Mouse (Mus musculus): Measurements from ENCODE around the gene Chd6. TPM values are rescaled to one million over a fixed set of nuclear protein-coding genes. Genes with fewer than 3 reads are reported as not detected.

The Chd6 gene
- polyA plus RNA-seq, 1 experiment from 2014 or later: 28.5 TPM

DNA sequence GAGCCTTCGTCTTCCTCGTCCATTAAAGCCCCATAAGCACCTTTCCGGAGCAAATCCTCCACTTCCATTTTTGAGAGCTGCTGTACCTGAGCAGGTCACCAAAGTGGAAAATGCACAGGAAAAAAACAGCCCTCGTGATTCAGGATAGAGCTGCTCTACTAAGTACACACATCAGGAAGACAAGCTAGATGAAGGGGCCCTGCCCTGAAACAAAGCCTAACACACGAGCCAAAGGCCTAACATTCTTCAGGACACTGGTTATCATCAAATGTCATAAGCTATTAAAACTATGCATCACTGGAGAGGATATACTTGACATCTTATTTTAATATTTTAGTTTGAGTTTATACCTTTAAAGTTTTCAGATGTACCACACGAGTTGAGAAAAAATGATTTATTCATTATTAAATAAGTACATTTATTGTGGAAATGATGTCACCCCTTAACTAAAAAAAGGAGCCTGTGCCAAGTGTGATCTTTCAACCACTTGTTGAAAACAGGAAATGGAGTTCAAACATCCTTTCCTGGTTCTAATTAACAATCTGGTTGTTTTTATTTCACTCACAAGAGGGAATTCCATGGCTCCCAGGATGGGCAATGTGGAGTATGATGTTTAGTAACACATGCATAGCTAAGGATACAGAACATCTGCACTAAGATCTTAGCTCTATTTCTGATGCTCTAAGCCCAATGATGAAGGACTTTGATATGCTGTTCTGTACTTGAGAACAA is 118.4 kb downstream of the Chd6 start:
- Histone ChIP-seq H3K9me3 (ENCODE audit: control insufficient read depth, low read length) (no peaks in the 10 kb centered on the region), H3K4me2 (ENCODE audit: low read length) (no peak overlapping the region), H3K27me3 (replicated peaks; ENCODE audit: control insufficient read depth, insufficient read depth, low read length) (no peaks in the 10 kb centered on the region), H3K9ac (ENCODE audit: low read length) (no peak overlapping the region), H3K4me3 (ENCODE audit: low read depth, low read length) (no peak overlapping the region), H3K27ac (ENCODE audit: low read depth) (peak overlapping the region; percentile 62; the same call in 1 of the 2 replicates), H3K4me1 (replicated peaks; ENCODE audit: control insufficient read depth, insufficient read depth, low read length) (peaks cover 8% of the 10 kb centered on the region; the same call in 1 of the 2 replicates), H3K36me3 (ENCODE audit: control insufficient read depth, insufficient read depth, low read length) (peaks cover 55% of the 10 kb centered on the region)
- DNase-seq (ENCODE audit: low spot score): no peak
- ATAC-seq (replicated peaks; ENCODE audit: low FRiP score, low TSS enrichment, low read depth): peak; percentile 55; the same call in 1 of the 2 replicates
- 48% methylated on average over 6 of the region's 6 CpGs for WGBS

DNA sequence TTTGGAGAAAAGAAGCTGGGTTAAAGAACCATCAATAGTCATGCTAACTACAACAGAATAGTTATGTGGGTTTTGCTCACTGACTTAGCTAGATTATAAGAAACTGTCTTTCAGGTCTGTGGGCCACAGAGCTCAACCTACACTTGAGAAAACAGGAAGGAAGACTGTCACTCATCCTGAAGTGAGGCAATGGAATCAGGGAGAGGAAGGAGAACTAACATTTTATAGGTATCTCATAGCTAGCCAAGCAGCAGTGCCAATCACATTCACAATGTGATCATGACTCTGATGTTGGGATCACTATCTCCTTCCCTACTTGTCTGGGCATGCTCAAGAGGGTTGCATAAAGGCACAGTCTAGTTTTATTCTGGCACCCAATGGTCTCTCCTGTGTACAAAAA is 121.4 kb downstream of the Chd6 start:
- Histone ChIP-seq H3K27ac (ENCODE audit: low read depth) (no peak overlapping the region), H3K4me3 (ENCODE audit: low read depth, low read length) (no peak overlapping the region), H3K9ac (ENCODE audit: low read length) (no peak overlapping the region), H3K27me3 (replicated peaks; ENCODE audit: control insufficient read depth, insufficient read depth, low read length) (no peaks in the 10 kb centered on the region), H3K4me1 (replicated peaks; ENCODE audit: control insufficient read depth, insufficient read depth, low read length) (peaks cover 8% of the 10 kb centered on the region; the same call in 1 of the 2 replicates), H3K36me3 (ENCODE audit: control insufficient read depth, insufficient read depth, low read length) (peaks cover 77% of the 10 kb centered on the region), H3K4me2 (ENCODE audit: low read length) (no peak overlapping the region), H3K9me3 (ENCODE audit: control insufficient read depth, low read length) (no peaks in the 10 kb centered on the region)
- ATAC-seq (replicated peaks; ENCODE audit: low FRiP score, low TSS enrichment, low read depth) (no peak), DNase-seq (ENCODE audit: low spot score) (no peak)

DNA sequence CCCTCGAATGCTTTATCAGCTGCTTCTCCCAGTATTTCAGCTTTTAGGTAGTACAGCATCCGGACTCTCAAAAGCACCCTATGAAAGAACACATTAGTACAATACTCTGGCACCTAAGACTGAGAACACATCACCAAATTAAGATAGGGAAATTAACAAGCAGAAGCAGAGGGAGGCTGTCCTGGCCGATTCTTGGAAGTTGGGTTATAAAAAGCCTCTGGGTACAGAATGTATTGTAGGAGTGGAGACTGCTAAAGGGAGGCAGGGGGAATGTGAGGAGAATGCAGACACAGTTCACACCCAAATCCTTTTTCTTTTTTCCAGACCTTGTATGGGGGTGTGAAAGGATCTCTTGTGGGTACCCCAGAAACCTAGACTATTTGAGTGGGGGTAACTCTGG is 126.2 kb downstream of the Chd6 start:
- Histone ChIP-seq H3K36me3 (ENCODE audit: control insufficient read depth, insufficient read depth, low read length) (peaks cover 85% of the 10 kb centered on the region), H3K9me3 (ENCODE audit: control insufficient read depth, low read length) (no peaks in the 10 kb centered on the region), H3K4me3 (ENCODE audit: low read depth, low read length) (no peak overlapping the region), H3K4me2 (ENCODE audit: low read length) (no peak overlapping the region), H3K4me1 (replicated peaks; ENCODE audit: control insufficient read depth, insufficient read depth, low read length) (no peaks in the 10 kb centered on the region), H3K9ac (ENCODE audit: low read length) (no peak overlapping the region), H3K27ac (ENCODE audit: low read depth) (no peak overlapping the region), H3K27me3 (replicated peaks; ENCODE audit: control insufficient read depth, insufficient read depth, low read length) (no peaks in the 10 kb centered on the region)
- DNase-seq (ENCODE audit: low spot score) (no peak), ATAC-seq (replicated peaks; ENCODE audit: low FRiP score, low TSS enrichment, low read depth) (no peak)
- WGBS: 90% methylated on average over 3 of the region's 3 CpGs

- H3K4me2 ChIP-seq (ENCODE audit: low read length): no peak overlapping the region
- ATAC-seq (replicated peaks; ENCODE audit: low FRiP score, low TSS enrichment, low read depth): no peak
- WGBS: 94% methylated on average over 6 of the region's 6 CpGs
- no peaks in the 10 kb centered on the region for H3K9me3 ChIP-seq (ENCODE audit: control insufficient read depth, low read length)
- H3K4me3 ChIP-seq (ENCODE audit: low read depth, low read length): no peak overlapping the region
- peaks cover 85% of the 10 kb centered on the region for H3K36me3 ChIP-seq (ENCODE audit: control insufficient read depth, insufficient read depth, low read length)
- no peak for DNase-seq (ENCODE audit: low spot score)
- H3K27ac ChIP-seq (ENCODE audit: low read depth): no peak overlapping the region
- H3K27me3 ChIP-seq (replicated peaks; ENCODE audit: control insufficient read depth, insufficient read depth, low read length): no peaks in the 10 kb centered on the region
- no peak overlapping the region for H3K9ac ChIP-seq (ENCODE audit: low read length)
- no peaks in the 10 kb centered on the region for H3K4me1 ChIP-seq (replicated peaks; ENCODE audit: control insufficient read depth, insufficient read depth, low read length)
These were observed 127.1 kb downstream of the Chd6 start for GRCm38 (mm10) chr2:160981791-160982190.

DNA sequence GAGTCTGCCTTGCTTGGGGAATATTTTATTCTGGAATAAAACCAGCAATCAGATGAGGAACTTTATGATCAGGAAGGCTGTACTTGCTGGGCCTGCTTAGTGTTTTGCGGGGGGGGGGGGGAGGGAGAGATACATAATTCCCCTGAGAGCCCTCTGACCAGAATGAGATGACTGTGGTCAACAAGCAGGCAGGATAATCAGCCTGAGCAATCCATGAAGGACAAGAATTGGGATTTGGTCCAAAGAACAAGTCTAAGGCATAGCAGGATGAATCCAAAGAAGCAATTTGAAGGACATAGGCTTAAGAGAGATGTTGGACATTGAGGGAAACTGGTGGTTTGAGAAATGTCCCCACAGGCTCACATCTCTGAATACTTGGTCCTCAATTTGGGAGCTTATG is 130.2 kb downstream of the Chd6 start:
- ATAC-seq (replicated peaks; ENCODE audit: low FRiP score, low TSS enrichment, low read depth): no peak

GRCm38 (mm10) chr2:160977248-160977647 is 131.6 kb downstream of the Chd6 start:
- DNase-seq (ENCODE audit: low spot score) (no peak), ATAC-seq (replicated peaks; ENCODE audit: low FRiP score, low TSS enrichment, low read depth) (no peak)
- H3K4me2 ChIP-seq (ENCODE audit: low read length): no peak overlapping the region
- H3K9ac ChIP-seq (ENCODE audit: low read length): no peak overlapping the region
- no peaks in the 10 kb centered on the region for H3K27me3 ChIP-seq (replicated peaks; ENCODE audit: control insufficient read depth, insufficient read depth, low read length)
- no peak overlapping the region for H3K4me3 ChIP-seq (ENCODE audit: low read depth, low read length)
- H3K27ac ChIP-seq (ENCODE audit: low read depth): no peak overlapping the region
- H3K36me3 ChIP-seq (ENCODE audit: control insufficient read depth, insufficient read depth, low read length): peaks cover 90% of the 10 kb centered on the region
- 57% methylated on average over 1 of the region's 1 CpGs for WGBS
- H3K4me1 ChIP-seq (replicated peaks; ENCODE audit: control insufficient read depth, insufficient read depth, low read length): no peaks in the 10 kb centered on the region
- no peaks in the 10 kb centered on the region for H3K9me3 ChIP-seq (ENCODE audit: control insufficient read depth, low read length)

More for the DNA sequence above, 130.2 kb downstream of the Chd6 start:
- no peak overlapping the region for H3K4me2 ChIP-seq (ENCODE audit: low read length)
- peaks cover 90% of the 10 kb centered on the region for H3K36me3 ChIP-seq (ENCODE audit: control insufficient read depth, insufficient read depth, low read length)
- WGBS: 92% methylated on average over 1 of the region's 1 CpGs
- no peaks in the 10 kb centered on the region for H3K4me1 ChIP-seq (replicated peaks; ENCODE audit: control insufficient read depth, insufficient read depth, low read length)
- H3K27ac ChIP-seq (ENCODE audit: low read depth): no peak overlapping the region
- DNase-seq (ENCODE audit: low spot score): no peak
- no peaks in the 10 kb centered on the region for H3K9me3 ChIP-seq (ENCODE audit: control insufficient read depth, low read length)
- H3K9ac ChIP-seq (ENCODE audit: low read length): no peak overlapping the region
- no peaks in the 10 kb centered on the region for H3K27me3 ChIP-seq (replicated peaks; ENCODE audit: control insufficient read depth, insufficient read depth, low read length)
- H3K4me3 ChIP-seq (ENCODE audit: low read depth, low read length): no peak overlapping the region

GRCm38 (mm10) chr2:160973648-160974215 is 135.1 kb downstream of the Chd6 start:
- ATAC-seq (replicated peaks; ENCODE audit: low FRiP score, low TSS enrichment, low read depth): no peak
- no peak overlapping the region for H3K27ac ChIP-seq (ENCODE audit: low read depth)
- no peaks in the 10 kb centered on the region for H3K27me3 ChIP-seq (replicated peaks; ENCODE audit: control insufficient read depth, insufficient read depth, low read length)
- 79% methylated on average over 5 of the region's 5 CpGs for WGBS
- H3K4me3 ChIP-seq (ENCODE audit: low read depth, low read length): no peak overlapping the region
- H3K4me2 ChIP-seq (ENCODE audit: low read length): no peak overlapping the region
- no peak overlapping the region for H3K9ac ChIP-seq (ENCODE audit: low read length)
- H3K4me1 ChIP-seq (replicated peaks; ENCODE audit: control insufficient read depth, insufficient read depth, low read length): no peaks in the 10 kb centered on the region
- peaks cover 89% of the 10 kb centered on the region for H3K36me3 ChIP-seq (ENCODE audit: control insufficient read depth, insufficient read depth, low read length)
- DNase-seq (ENCODE audit: low spot score): no peak
- H3K9me3 ChIP-seq (ENCODE audit: control insufficient read depth, low read length): no peaks in the 10 kb centered on the region

DNA sequence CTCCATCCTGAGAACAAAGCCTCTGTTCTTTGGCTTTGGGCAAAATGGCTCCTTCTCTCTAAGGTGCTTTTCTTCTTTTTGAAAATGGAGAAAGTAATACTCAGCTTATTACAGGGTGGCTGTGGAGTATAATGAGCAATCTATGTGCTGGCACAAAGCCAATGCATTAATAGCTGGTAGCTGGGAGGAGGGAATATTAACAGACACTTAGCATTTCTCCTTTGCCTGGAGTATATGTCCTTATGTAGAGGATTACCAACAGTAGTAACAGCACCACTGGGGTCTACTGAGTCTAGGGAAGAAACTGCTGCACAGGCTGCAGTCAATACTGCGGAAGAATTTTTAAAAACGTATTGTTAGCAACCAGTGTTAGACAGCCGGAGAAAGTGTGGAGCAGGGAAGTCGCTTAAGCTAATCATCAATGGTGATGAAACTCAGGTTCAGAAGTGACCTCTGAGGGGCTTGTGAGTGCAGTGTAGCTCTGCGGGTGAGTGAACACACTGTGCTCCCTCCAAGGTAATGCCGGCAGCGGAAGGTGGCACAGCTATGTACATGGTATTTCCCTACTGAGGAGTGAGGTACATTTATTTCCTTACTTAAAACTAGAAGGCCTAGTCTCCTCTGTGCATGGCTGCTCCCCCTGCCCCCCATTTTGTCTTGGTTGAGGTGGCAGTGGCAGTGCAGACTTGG is 136.6 kb downstream of the Chd6 start:
- Histone ChIP-seq H3K27ac (ENCODE audit: low read depth) (no peak overlapping the region), H3K4me3 (ENCODE audit: low read depth, low read length) (no peak overlapping the region), H3K4me1 (replicated peaks; ENCODE audit: control insufficient read depth, insufficient read depth, low read length) (no peaks in the 10 kb centered on the region), H3K9ac (ENCODE audit: low read length) (no peak overlapping the region), H3K36me3 (ENCODE audit: control insufficient read depth, insufficient read depth, low read length) (peaks cover 87% of the 10 kb centered on the region), H3K4me2 (ENCODE audit: low read length) (no peak overlapping the region), H3K9me3 (ENCODE audit: control insufficient read depth, low read length) (no peaks in the 10 kb centered on the region), H3K27me3 (replicated peaks; ENCODE audit: control insufficient read depth, insufficient read depth, low read length) (no peaks in the 10 kb centered on the region)
- ATAC-seq (replicated peaks; ENCODE audit: low FRiP score, low TSS enrichment, low read depth) (no peak), DNase-seq (ENCODE audit: low spot score) (no peak)
- 93% methylated on average over 7 of the region's 7 CpGs for WGBS

Data from intestine, embryonic 14.5 days (tissue).